Mouse (Mus musculus): ENCODE data around the gene E130114P18Rik.
A peak's percentile ranks its signal among the peaks of the same experiment; 100 is the strongest.

Gene E130114P18Rik

DNA sequence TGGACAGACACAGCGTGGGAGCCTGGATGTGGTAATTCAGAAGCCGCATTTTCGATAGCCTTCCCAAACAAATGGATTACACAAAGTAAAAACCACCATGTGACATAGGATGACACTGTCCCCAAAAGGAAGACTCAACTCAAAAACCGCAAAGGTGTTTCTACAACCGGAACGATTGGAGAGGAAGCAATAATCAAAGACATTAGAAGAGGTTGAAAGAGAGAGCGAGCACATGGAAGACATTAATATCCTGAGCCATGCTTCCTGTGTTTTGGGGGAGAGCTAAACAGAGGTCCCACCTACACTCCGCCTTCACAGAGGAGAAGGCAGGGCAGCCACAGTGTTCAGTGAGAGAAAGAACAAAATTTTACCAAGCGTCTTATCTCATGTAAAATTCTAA, 181.5 kb downstream of the E130114P18Rik start:
- DNase-seq: no peak

DNA sequence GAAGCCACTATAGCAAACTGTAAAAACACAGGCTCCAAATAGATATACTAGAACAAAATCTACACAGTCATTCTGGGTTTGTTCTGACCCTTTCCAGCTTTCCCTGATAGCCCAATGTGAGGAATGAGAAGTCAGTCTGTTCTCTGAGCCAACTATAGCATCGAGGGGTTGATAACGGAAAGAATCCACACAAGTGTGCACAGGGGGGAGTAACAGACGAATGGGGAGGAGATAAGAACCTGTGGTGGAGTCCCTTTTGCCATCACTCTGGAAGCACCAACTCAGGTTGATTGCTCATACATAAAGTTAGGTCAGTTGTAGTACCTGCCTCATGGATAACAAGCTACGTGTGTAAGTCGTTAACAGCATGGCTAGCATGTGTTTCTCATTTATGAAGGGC, 184.0 kb downstream of the E130114P18Rik start:
- DNase-seq: no peak

DNA sequence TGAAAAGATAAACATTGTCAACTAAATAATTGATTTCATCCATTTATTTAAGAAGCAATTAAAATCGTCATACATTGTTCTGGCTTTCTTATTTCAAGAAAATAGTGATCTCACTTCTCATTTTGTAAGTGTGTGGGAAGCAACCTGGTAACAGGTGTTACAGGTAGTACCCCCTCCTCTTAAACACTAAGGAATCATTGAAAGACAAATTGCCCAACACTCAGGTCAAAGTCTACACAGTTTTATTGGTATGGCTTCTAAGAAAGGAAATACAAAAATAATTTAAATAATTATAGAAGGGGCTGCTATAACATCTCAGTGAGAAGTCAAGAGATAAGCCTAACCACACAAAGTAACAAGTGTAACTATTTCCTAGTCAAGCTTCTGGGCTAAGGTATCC, 188.1 kb downstream of the E130114P18Rik start:
- DNase-seq: no peak

DNA sequence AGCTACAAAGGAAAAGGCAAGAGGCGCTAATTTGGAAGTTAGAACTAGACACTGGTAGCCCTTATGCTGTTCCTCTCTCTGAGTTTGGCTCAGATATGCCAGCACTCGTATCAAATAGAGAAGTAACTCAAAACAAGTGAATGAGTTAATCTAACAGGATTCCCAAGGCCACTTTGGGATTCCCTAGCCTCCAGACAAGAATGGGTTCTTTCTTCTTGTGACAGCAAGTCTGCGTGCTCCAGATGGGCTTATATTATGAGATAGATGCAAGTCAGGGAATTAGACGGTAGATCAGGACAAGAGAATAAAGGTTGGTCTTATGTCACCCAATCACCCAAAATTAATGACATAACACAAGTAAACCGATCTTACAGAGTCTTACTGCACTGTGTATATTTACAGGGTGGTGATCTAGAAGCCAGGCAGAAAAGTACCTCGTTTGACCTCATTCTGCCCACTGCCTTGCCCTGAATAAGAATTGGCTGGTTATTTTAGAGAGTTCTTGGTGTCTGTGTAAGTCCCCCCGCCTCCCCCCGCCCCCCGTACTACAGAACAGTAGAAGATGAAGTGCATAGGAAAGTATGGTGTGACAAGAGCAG, 190.4 kb downstream of the E130114P18Rik start:
- DNase-seq: no peak

DNA sequence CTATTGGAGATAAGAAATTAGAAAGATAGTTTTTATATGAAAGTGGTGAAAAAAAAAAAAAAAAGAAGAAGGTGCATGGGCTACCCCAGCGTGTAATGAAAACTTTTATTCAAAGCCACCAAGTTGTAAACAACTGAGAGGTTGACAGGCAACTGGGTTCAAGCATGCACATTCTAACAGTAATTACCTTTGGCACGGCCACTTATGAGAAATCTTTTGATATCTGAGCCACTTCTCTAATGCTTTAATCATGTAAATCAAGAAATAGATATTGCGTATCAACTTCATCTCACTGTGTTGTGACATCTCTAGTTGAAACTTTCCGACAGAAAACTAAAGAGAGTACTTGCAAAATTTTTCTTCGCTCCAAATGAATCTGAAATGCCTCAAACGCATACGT, 192.7 kb downstream of the E130114P18Rik start:
- no peak for DNase-seq

DNA sequence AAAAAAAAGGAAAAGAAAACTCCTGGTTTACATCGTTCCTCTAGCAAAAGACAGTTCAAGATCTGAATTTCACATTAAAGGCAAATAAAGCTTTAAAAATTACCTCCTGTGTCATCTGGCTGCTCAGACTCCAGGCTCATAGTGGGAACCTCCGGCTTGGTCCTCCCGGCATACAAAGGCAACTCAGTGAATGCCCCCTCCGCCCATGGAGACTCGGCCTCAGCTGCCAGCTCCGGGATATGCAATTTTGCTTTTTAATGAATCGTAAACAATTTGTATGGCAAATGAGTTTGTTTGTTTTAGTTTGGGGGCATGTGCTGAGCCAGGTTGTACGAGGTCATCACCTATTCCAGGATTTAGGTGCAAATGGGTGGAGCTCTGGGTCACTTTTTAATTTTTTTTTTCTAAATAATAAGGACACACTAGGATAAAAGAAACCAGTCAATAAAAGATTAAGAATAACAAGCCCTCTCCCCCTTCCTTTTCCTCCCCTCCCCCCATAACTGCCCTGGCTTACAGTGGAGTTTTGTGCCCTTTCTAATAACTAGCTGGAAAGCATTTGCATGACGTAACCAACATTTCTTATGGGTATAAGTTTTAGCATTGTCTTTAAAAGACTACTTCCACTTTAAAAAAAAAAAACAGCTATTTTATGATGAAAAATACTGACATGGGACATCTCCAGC, 193.3 kb downstream of the E130114P18Rik start:
- DNase-seq: no peak

DNA sequence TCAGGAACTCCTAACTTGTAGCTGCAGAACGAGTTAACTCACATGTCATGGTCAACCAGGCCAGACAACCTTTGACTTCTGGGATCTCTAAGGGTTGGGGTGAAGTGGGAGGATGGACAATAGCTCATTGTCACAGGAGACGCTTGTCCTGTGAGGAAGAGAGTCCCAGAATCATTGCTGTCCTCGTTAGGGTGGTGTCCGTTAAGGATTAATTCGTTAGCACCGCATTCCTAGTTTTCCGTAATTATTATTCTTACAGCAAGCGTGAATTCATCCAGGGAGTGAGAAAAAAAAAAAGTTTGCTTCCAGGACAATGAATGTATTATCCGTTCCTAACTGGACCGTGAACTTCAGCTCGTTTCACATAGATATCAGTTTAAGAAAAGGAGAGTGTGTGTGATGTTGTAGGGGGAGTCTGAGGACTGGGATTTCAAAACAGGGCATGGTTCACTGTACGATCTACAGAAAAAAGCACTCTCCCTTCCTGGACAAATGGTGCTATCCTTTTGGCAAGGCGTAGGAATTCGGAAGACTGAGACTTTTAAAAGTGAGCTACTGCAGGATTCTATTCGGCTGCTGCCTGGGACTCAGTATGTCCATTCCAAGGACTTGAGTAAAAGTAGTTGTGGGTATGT, 195.0 kb downstream of the E130114P18Rik start:
- no peak for DNase-seq

DNA sequence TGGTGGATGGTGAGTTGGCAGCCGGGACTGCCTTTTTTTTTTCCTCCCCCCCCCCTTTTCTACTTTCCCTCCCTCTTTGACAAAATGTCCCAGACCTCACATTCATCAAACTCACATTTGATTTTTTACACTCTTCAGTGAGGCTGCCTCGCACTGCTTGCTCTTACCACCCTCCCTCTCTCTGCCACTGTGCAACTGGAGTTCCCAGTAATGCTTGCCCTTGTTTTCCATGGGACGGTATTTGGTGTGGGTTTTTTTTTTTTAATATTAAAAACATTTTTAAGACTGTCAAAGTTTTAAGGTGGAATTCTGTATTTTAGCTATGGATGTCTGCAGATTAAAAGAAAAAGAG, 195.8 kb downstream of the E130114P18Rik start:
- no peak for DNase-seq

DNA sequence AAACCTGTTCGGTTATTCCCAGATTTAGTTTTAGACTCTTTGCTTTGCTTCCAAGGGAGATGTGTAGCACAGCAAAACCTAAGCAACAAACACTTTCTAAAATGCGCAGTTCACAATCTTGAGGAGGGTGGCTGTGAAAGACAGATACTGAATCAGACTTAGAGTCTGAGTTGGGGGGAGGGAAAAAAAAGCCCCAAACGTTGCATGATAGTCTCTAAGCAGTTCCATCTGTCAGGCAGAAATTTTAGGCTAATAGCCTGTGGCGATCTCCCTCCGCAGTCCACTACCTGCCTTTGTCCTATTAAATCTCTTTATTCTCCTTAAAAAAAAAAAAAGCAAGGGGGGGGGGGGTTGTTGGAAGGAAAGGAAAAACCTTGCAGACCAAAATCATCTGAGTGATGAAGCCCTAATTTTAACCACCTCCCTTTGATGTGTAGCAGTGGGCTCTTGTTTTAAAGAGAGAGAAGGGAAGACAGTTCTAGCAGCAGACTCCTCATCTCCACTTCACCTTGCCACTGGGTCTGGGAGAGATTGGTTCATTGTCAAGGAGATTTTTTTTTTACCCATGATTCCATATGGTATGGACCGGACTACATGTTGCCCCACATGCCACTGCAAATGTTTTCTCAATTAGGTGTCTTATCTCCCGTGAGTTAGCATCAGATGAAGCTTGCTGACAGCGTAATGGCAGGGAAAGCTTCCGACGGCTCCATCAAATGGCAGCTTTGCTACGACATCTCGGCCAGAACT, 196.4 kb downstream of the E130114P18Rik start:
- no peak for DNase-seq

DNA sequence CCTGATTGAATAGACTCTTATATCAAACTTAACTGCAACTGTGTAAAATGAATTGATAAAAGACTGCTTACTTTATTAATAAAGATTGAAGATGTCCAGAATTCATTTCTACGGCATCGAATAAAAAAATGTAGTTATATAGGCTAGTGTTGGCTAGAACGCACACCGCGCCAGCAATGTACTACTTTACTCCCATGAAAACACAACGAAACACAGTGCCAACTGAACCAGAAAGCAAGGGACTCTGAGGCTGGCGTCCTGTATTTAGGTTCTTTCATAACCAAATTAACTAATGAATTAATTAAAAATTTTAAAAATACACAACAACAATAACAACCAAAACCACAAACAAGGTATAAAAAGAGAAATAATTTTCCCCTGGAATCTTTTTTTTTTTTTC, 197.0 kb downstream of the E130114P18Rik start:
- DNase-seq: no peak

DNA sequence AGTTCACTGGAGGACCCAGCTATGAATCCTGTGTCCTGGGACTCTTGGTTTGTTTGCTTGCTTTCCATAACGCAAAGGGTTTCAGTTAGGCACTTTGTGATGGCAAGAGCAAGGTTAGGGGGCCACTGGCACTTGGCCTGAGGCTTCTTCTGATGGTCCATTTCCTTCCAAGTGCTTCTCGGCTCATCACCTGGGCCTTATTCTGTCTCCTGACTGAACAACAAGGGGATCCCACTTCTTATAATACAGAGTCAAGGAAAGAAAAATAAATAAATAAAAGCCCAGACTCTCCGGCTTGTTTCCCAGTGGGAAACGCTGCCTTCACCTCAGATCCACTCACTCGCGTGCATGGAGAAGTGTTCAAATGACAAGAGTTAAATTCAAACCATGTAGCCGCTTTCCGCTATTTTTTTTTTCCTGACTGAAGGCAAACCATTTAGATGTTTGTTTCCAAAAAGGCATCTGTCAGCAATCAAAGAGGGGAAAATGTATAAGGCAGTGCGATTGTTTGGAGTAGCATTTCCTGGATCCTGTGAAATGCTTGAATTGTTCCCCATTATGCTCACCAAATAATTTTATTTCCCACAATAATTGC, 199.2 kb downstream of the E130114P18Rik start:
- no peak for DNase-seq

DNA sequence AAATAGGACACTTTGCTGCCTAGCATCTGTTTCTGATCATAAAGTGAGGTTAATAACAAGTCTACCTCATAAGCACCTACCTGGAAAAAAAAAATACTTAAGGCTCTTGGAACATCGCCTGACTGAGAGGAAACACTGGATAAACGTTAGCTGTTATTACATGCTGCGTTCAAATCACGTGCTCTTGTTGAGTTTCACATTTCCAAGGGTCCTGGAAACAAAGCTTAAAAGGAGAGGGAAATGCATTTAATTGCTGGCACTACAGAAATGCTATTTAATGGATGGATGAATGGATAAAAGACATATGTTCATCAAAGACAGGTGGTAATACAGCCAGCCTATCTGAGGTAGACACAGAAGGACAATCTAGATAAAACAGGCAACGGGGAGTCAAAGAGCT, 200.4 kb downstream of the E130114P18Rik start:
- no peak for DNase-seq

DNA sequence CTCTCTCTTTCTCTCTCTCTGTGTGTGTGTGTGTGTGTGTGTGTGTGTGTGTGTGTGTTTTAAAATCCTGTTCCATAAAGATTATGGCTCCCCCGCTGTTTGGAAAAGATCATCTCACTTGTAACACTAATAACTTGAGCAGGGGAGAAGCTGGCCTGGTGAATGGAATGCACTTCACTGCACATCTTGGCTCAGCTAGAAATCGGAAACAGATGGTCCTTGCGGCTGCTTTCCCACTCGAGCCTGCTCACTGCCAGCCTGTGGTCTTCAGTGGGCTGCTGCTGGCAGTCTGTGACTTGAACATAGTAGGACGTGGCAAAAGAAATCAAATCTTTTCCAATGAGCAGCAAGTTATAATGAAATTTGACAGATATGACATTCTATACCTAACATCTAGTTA, 202.4 kb downstream of the E130114P18Rik start:
- no peak for DNase-seq

DNA sequence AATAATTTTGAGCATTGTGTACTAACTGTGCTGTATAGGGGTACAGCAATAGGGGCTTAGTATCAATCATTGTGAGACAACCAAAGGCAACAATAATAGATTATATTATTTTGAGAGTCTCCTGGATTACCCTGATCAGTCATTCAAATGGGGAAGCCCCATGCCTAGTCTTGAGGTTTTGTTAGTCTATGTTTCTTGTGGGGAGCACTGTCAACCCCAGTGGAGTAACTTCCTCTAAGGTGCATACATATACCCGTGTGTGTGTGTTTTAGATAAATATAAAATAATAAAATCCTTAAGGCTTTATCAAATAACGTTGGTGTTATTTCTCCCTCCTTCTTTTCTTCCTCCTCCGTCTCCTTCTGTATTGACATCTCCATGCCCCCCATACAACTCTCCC, 208.6 kb downstream of the E130114P18Rik start:
- DNase-seq: no peak

DNA sequence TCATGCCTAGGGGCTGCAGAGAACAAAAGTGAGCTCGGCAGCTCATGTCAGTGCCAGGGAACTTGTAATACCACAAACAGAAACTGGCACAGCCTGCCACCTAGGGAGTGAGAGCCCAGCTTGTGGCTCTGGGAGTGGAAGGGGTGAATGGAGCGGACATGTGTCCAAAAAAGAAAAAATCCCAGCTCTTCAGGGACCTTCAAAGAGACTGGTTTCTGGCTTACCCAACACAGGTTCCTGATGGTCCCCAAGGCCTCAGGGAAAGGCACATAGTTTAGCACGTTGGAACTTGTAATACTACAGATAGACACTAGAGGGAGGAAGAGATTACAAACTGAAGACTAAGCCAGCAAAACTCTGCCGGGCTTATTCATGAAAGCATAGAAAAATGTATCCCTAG, 213.2 kb downstream of the E130114P18Rik start:
- peak; percentile 6 for DNase-seq

DNA sequence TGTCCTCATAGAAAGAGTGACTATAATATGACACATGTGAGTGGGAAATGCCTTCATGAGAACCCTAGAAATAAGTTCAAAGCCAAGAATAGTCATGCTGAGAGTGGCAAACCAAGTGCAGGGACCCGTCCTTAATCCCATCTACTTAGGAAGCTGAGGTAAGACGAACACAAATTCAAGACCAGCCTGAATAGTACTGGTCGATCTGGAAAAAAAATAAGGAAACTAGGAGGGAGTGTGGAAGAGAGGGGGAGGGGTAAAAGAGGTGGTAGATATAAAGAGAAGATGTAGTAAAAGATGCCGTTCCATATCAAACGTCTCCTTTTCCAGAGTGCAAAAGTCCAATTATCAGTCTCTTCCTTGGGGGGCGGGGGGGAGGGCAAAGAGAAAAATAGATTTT, 213.7 kb downstream of the E130114P18Rik start:
- no peak for DNase-seq

DNA sequence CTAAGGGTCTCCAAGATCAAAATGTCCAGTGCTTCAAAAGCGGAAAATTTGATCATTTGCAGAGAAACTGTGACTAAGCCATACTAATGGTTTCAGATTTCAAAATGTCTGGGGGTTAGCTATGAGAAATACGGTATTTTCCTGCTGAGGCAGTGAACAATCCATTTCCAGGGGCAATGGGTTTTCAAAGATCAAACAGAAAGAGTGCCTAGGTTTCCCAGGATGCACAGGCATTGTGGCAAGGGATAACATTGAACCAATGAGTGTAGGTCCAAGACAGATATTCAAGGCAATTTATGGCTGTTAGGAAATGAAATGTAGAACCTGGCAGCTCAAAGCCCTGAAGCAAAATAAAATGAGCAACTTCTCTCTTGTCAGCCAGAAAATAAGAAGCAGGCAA, 220.3 kb downstream of the E130114P18Rik start:
- no peak for DNase-seq

DNA sequence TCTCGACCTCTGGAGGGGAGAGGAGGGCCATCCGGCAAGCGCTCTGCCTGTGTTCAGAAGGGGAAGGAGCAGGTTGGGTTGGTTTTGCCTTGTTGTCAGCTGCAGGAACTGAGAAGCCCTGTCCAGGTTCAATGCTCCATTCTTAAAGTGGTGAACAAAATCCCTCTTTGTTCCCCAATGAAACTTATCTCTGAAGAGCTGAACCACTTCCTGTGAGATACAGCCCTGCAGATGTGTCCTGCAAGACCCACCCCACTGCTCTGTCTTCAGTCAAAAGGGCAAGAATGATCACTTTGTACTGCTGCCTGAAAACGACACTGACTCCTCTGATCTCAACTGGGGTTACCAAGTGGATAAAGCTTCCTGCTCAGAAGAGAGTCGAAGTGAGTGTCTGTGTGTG, 233.9 kb downstream of the E130114P18Rik start:
- DNase-seq: peak; percentile 4

DNA sequence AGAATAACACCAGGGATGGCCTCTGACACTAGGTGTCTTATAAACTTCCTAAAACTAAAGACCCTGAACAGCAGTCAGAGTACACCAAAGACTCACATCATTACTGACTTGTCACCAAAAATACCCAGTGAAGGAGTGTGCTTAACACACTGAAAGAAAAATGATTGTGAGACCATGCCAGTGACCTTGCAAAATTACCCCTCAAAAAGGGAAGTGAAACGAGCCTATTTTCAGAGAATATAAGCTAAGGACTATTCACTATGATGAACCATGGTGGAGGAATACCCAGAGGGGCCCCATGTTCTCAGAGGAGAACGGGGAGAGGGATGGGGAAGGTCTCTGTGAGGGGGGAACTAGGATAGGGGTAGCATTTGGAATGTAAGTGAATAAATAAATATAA, 245.8 kb downstream of the E130114P18Rik start:
- DNase-seq: no peak

DNA sequence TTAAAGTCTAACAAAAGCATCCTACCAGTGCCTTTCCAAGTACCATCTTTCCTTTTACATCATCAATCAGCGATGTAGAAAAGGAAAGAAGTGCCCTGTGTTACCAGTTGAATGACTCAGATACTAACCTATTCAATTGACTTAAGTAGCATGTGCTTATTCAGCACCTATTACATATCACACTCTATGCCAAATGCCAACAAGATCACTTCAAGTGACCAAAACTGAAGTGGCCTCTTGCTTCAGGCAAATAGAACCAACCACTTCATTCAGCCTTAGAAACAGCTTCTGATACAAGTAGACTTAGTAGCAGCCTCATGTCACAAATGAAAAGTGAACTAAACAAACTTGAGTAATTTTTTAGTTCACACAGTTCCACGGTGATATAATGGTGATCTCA, 249.4 kb downstream of the E130114P18Rik start:
- no peak for DNase-seq

All from kidney, postnatal 10 days (tissue).